Comparison of ENCODE assay signal across 22 mouse cellular contexts in genomic region chr11:65753593-65753992, GRCm38 (mm10). TPM values are rescaled to one million over a fixed set of nuclear protein-coding genes. Genes with fewer than 3 reads are reported as not detected.
DNase-seq lines count a peak whose midpoint lies in the region; ATAC-seq and TF ChIP-seq lines count a peak whose summit lies in the region.
"Had no signal": no experiment of that assay in that cellular context is flagged by ENCODE, and none has a peak within 500 bp of the region (broad histone marks: within the 10 kb centered on the region; RNA-seq: fewer than 3 reads in every experiment).

No protein-coding gene starts in this region.

- peak overlapping the region; percentile 10; the same call in 1 of the 2 replicates for H3K27ac ChIP-seq in stomach, embryonic 16.5 days (ENCODE audit: low read length)
- H3K27ac ChIP-seq in stomach, postnatal 0 days (replicated peaks) = no peak overlapping the region
- H3K27ac ChIP-seq in heart, embryonic 15.5 days = peak overlapping the region; percentile 68
- no peak overlapping the region for H3K27ac ChIP-seq in liver, embryonic 14.5 days
- no peak overlapping the region for H3K27ac ChIP-seq in lung, postnatal 0 days (ENCODE audit: low read length)
- H3K27ac ChIP-seq: forebrain, embryonic 12.5 days; kidney, embryonic 15.5 days; limb, embryonic 12.5 days; stomach, embryonic 15.5 days had no signal

- no peak for DNase-seq in stomach, postnatal 0 days (ENCODE audit: low spot score)
- DNase-seq in liver, embryonic 14.5 days (ENCODE audit: low read depth in 3 of 3, low spot score in 3 of 3) = no peak
- DNase-seq in lung, postnatal 0 days (ENCODE audit: low spot score) = no peak
- DNase-seq in layer of hippocampus, adult 8-10 months (ENCODE audit: low spot score in 2 of 2) = no peak
- DNase-seq: adrenal gland, postnatal 14 days; cerebellum, adult 11 months; cerebellum, postnatal 14 days; gastrocnemius, postnatal 25 days; kidney, postnatal 4 days; lung, adult 2 months; lung, postnatal 36 days had no signal

- no peaks in the 10 kb centered on the region for H3K9me3 ChIP-seq in stomach, embryonic 16.5 days (replicated peaks; ENCODE audit: control insufficient read depth, low read length)
- H3K9me3 ChIP-seq in stomach, postnatal 0 days (ENCODE audit: control insufficient read depth, low read length) = no peaks in the 10 kb centered on the region
- no peaks in the 10 kb centered on the region for H3K9me3 ChIP-seq in heart, embryonic 15.5 days (replicated peaks)
- H3K9me3 ChIP-seq in liver, embryonic 14.5 days (ENCODE audit: control insufficient read depth, low read length) = no peaks in the 10 kb centered on the region
- no peaks in the 10 kb centered on the region for H3K9me3 ChIP-seq in lung, postnatal 0 days (ENCODE audit: low read length)
- H3K9me3 ChIP-seq: forebrain, embryonic 12.5 days; kidney, embryonic 15.5 days; limb, embryonic 12.5 days; stomach, embryonic 15.5 days had no signal

- H3K9ac ChIP-seq in stomach, embryonic 16.5 days (ENCODE audit: low read length) = no peak overlapping the region
- H3K9ac ChIP-seq in stomach, postnatal 0 days (ENCODE audit: low read length) = no peak overlapping the region
- H3K9ac ChIP-seq in heart, embryonic 15.5 days = no peak overlapping the region
- H3K9ac ChIP-seq in liver, embryonic 14.5 days (replicated peaks) = no peak overlapping the region
- no peak overlapping the region for H3K9ac ChIP-seq in lung, postnatal 0 days (replicated peaks; ENCODE audit: low read depth)
- H3K9ac ChIP-seq: forebrain, embryonic 12.5 days; kidney, embryonic 15.5 days; limb, embryonic 12.5 days; stomach, embryonic 15.5 days had no signal

- no peak for TF ChIP-seq EP300 in stomach, postnatal 0 days (optimal IDR thresholded peaks at IDR 0.05)
- no peak for TF ChIP-seq EP300 in liver, embryonic 14.5 days (IDR thresholded peaks at IDR 0.05; ENCODE audit: low read depth)
- no peak for TF ChIP-seq EP300 in lung, postnatal 0 days (IDR thresholded peaks at IDR 0.05)

- WGBS in stomach, embryonic 16.5 days = 67% methylated on average over 2 of the region's 2 CpGs
- WGBS in stomach, postnatal 0 days = 54% methylated on average over 2 of the region's 2 CpGs
- 22% methylated on average over 2 of the region's 2 CpGs for WGBS in heart, embryonic 15.5 days
- WGBS in liver, embryonic 14.5 days (ENCODE audit: insufficient replicate concordance) = 25% methylated on average over 2 of the region's 2 CpGs
- WGBS in lung, postnatal 0 days = 82% methylated on average over 2 of the region's 2 CpGs

- H3K4me1 ChIP-seq in stomach, embryonic 16.5 days (ENCODE audit: control insufficient read depth, insufficient read depth, low read length) = peaks cover 2% of the 10 kb centered on the region; the same call in 1 of the 2 replicates
- no peaks in the 10 kb centered on the region for H3K4me1 ChIP-seq in stomach, postnatal 0 days (replicated peaks; ENCODE audit: control insufficient read depth, insufficient read depth)
- H3K4me1 ChIP-seq in heart, embryonic 15.5 days (replicated peaks) = peaks cover 13% of the 10 kb centered on the region
- H3K4me1 ChIP-seq in liver, embryonic 14.5 days (replicated peaks; ENCODE audit: control insufficient read depth in 2 of 2, insufficient read depth in 2 of 2, low read length in 1 of 2) = peaks cover 0 to 8% of the 10 kb centered on the region in 2 experiments; a peak in 3 of 4 replicates
- H3K4me1 ChIP-seq in lung, postnatal 0 days (ENCODE audit: insufficient read depth, low read depth, low read length) = no peaks in the 10 kb centered on the region
- H3K4me1 ChIP-seq: forebrain, embryonic 12.5 days; kidney, embryonic 15.5 days; limb, embryonic 12.5 days had no signal

- no peak for ATAC-seq in stomach, embryonic 16.5 days (ENCODE audit: insufficient read depth, low FRiP score)
- no peak for ATAC-seq in stomach, postnatal 0 days (ENCODE audit: low FRiP score, low TSS enrichment)
- ATAC-seq in heart, embryonic 15.5 days (replicated peaks; ENCODE audit: insufficient number of reproducible peaks, insufficient read depth, low FRiP score, low read depth) = peak; percentile 74; the same call in 1 of the 2 replicates
- ATAC-seq in liver, embryonic 14.5 days (ENCODE audit: insufficient read depth) = peak; percentile 51; the same call in 1 of the 2 replicates
- no peak for ATAC-seq in CD4-positive, CD25-positive, alpha-beta regulatory T cell, adult 4 months
- no peak for ATAC-seq in lung, postnatal 0 days
- ATAC-seq: hindbrain, embryonic 16.5 days; intestine, embryonic 16.5 days; Patski had no signal

- H3K4me2 ChIP-seq in stomach, embryonic 16.5 days (ENCODE audit: low read depth, low read length) = no peak overlapping the region
- H3K4me2 ChIP-seq in stomach, postnatal 0 days (replicated peaks; ENCODE audit: low read depth) = no peak overlapping the region
- no peak overlapping the region for H3K4me2 ChIP-seq in heart, embryonic 15.5 days
- H3K4me2 ChIP-seq in liver, embryonic 14.5 days (ENCODE audit: low read depth) = no peak overlapping the region
- no peak overlapping the region for H3K4me2 ChIP-seq in lung, postnatal 0 days (replicated peaks; ENCODE audit: low read depth, low read length)
- H3K4me2 ChIP-seq: forebrain, embryonic 12.5 days; kidney, embryonic 15.5 days; limb, embryonic 12.5 days; midbrain, embryonic 11.5 days; stomach, embryonic 15.5 days had no signal

- TF ChIP-seq CTCF in stomach, postnatal 0 days (IDR thresholded peaks at IDR 0.05; ENCODE audit: low read depth) = no peak
- TF ChIP-seq CTCF in liver, embryonic 14.5 days (IDR thresholded peaks at IDR 0.05; ENCODE audit: low read depth) = no peak
- TF ChIP-seq CTCF in lung, postnatal 0 days (IDR thresholded peaks at IDR 0.05) = no peak

- no peaks in the 10 kb centered on the region for H3K27me3 ChIP-seq in stomach, embryonic 16.5 days (ENCODE audit: control insufficient read depth, insufficient read depth, low read length)
- H3K27me3 ChIP-seq in stomach, postnatal 0 days (ENCODE audit: control insufficient read depth, insufficient read depth, low read length) = no peaks in the 10 kb centered on the region
- H3K27me3 ChIP-seq in heart, embryonic 15.5 days = no peaks in the 10 kb centered on the region
- H3K27me3 ChIP-seq in liver, embryonic 14.5 days (ENCODE audit: control insufficient read depth, insufficient read depth, low read length) = no peaks in the 10 kb centered on the region
- H3K27me3 ChIP-seq in lung, postnatal 0 days (replicated peaks; ENCODE audit: insufficient read depth, low read length) = no peaks in the 10 kb centered on the region
- H3K27me3 ChIP-seq: forebrain, embryonic 12.5 days; kidney, embryonic 15.5 days; limb, embryonic 12.5 days; Patski; stomach, embryonic 15.5 days had no signal

- no peak overlapping the region for H3K4me3 ChIP-seq in stomach, embryonic 16.5 days (replicated peaks; ENCODE audit: low read length)
- no peak overlapping the region for H3K4me3 ChIP-seq in stomach, postnatal 0 days (ENCODE audit: low read depth, low read length)
- no peak overlapping the region for H3K4me3 ChIP-seq in heart, embryonic 15.5 days
- no peak overlapping the region for H3K4me3 ChIP-seq in liver, embryonic 14.5 days (ENCODE audit: insufficient read depth in 1 of 2, low read depth in 2 of 2, low read length in 2 of 2)
- H3K4me3 ChIP-seq in lung, postnatal 0 days (ENCODE audit: low read depth, low read length) = no peak overlapping the region
- H3K4me3 ChIP-seq: forebrain, embryonic 12.5 days; kidney, embryonic 15.5 days; limb, embryonic 12.5 days; stomach, embryonic 15.5 days had no signal

- no peaks in the 10 kb centered on the region for H3K36me3 ChIP-seq in stomach, embryonic 16.5 days (ENCODE audit: control insufficient read depth, insufficient read depth, low read length)
- H3K36me3 ChIP-seq in stomach, postnatal 0 days (ENCODE audit: control insufficient read depth, insufficient read depth, low read length) = no peaks in the 10 kb centered on the region; the same call in 1 of the 2 replicates
- no peaks in the 10 kb centered on the region for H3K36me3 ChIP-seq in heart, embryonic 15.5 days
- H3K36me3 ChIP-seq in liver, embryonic 14.5 days (replicated peaks; ENCODE audit: control insufficient read depth, insufficient read depth, low read depth) = no peaks in the 10 kb centered on the region
- no peaks in the 10 kb centered on the region for H3K36me3 ChIP-seq in lung, postnatal 0 days (ENCODE audit: insufficient read depth, low read length)
- H3K36me3 ChIP-seq: kidney, embryonic 15.5 days; stomach, embryonic 15.5 days had no signal

RNA-seq across cellular contexts. Expression of gene Map2k4, which starts 34.5 kb away (rescaled TPM):
- 56.2 and 56.4 TPM in 2 replicates for polyA plus RNA-seq in stomach, embryonic 16.5 days (2015; fragmentation: Nextera tagmentation; extraction: Ambion mirVana)
- polyA plus RNA-seq in stomach, postnatal 0 days (2015; fragmentation: Nextera tagmentation; extraction: Ambion mirVana) = 44.9 and 47.1 TPM in 2 replicates
- 55.7 and 58.2 TPM in 2 replicates for polyA plus RNA-seq in heart, embryonic 15.5 days (2015; fragmentation: Nextera tagmentation; extraction: Ambion mirVana)
- 12.7 and 15.8 TPM in 2 replicates for polyA plus RNA-seq in liver, embryonic 14.5 days (2012; rRNA removed)
- 37.0 and 40.6 TPM in 2 replicates for polyA plus RNA-seq in liver, embryonic 14.5 days (2014; fragmentation: Nextera tagmentation; extraction: Ambion mirVana)
- 10 to 100 TPM; 17.4 to 19.3 TPM for polyA plus RNA-seq in CD4-positive, CD25-positive, alpha-beta regulatory T cell, adult 4 months (2017; shearing (Covaris generic))
- polyA plus RNA-seq in lung, postnatal 0 days (2015; fragmentation: Nextera tagmentation; extraction: Ambion mirVana) = 42.2 and 45.1 TPM in 2 replicates
- total RNA-seq in layer of hippocampus, adult 8-10 months (2022) = 100 to 1,000 TPM; 183 to 224 (median 205) TPM

RNA-seq across cellular contexts. Expression of gene Zkscan6, which starts 53.4 kb away (rescaled TPM):
- polyA plus RNA-seq in stomach, embryonic 16.5 days (2015; fragmentation: Nextera tagmentation; extraction: Ambion mirVana) = 15.9 and 16.2 TPM in 2 replicates
- 11.0 TPM in 2 replicates for polyA plus RNA-seq in stomach, postnatal 0 days (2015; fragmentation: Nextera tagmentation; extraction: Ambion mirVana)
- 9.5 and 11.0 TPM in 2 replicates for polyA plus RNA-seq in heart, embryonic 15.5 days (2015; fragmentation: Nextera tagmentation; extraction: Ambion mirVana)
- 2.2 and 2.5 TPM in 2 replicates for polyA plus RNA-seq in liver, embryonic 14.5 days (2012; rRNA removed)
- 4.5 and 4.9 TPM in 2 replicates for polyA plus RNA-seq in liver, embryonic 14.5 days (2014; fragmentation: Nextera tagmentation; extraction: Ambion mirVana)
- 10 to 100 TPM; 11.7 to 21.5 TPM for polyA plus RNA-seq in CD4-positive, CD25-positive, alpha-beta regulatory T cell, adult 4 months (2017; shearing (Covaris generic))
- 12.5 and 13.3 TPM in 2 replicates for polyA plus RNA-seq in lung, postnatal 0 days (2015; fragmentation: Nextera tagmentation; extraction: Ambion mirVana)
- total RNA-seq in layer of hippocampus, adult 8-10 months (2022) = 10 to 100 TPM; 14.6 to 16.0 (median 15.5) TPM

Comparison
In these comparisons a context has a peak if more than half of its experiments do, and no peak if none do; other contexts are left out.
1. H3K27ac ChIP-seq: peak in stomach, embryonic 16.5 days (single experiment) and heart, embryonic 15.5 days (single experiment); none in stomach, postnatal 0 days (single experiment), liver, embryonic 14.5 days (single experiment) and lung, postnatal 0 days (single experiment).
2. ATAC-seq: peak in heart, embryonic 15.5 days (single experiment) and liver, embryonic 14.5 days (single experiment); none in stomach, embryonic 16.5 days (single experiment), stomach, postnatal 0 days (single experiment), CD4-positive, CD25-positive, alpha-beta regulatory T cell, adult 4 months (single experiment) and lung, postnatal 0 days (single experiment).